Mouse (Mus musculus) bone marrow, adult 2 months (tissue): ENCODE data around the gene Dynll2. TPM values are rescaled to one million over a fixed set of nuclear protein-coding genes. Genes with fewer than 3 reads are reported as not detected.
"Not testable (repeated sequence)": the region's sequence is repeated elsewhere in the genome, so short reads cannot be mapped to it uniquely, and the experiment has no call there.

ENCODE experiments used
- H3K27ac ChIP-seq: fragments of 200-500 bp; 2 replicates; pipeline ENCODE4 v1.5.1; 2012; ENCODE audit warnings: low read depth, mild to moderate bottlenecking, control low read depth, inconsistent platforms, low read length; ENCODE audit not compliant: control insufficient read depth, poor library complexity, insufficient read depth
- H3K4me1 ChIP-seq: fragments of 200-500 bp; 2 replicates; pipeline ENCODE4 v1.6.1; 2011; ENCODE audit warnings: low read length; ENCODE audit not compliant: control insufficient read depth, insufficient read depth
- H3K4me3 ChIP-seq: fragments of 200-500 bp; replicated peaks from 2 replicates; pipeline ENCODE3; 2011; ENCODE audit warnings: mild to moderate bottlenecking, low read depth, low read length, control low read depth; ENCODE audit not compliant: control insufficient read depth
- CTCF ChIP-seq: fragments of 200-500 bp; IDR thresholded peaks from 2 replicates; pipeline ENCODE4 v1.5.1; 2011; ENCODE audit warnings: low read length, control low read depth; ENCODE audit not compliant: control insufficient read depth, insufficient read depth
- POLR2A ChIP-seq: fragments of 200-500 bp; IDR thresholded peaks from 2 replicates; pipeline ENCODE4 v1.6.1; 2011; ENCODE audit warnings: low read depth, mild to moderate bottlenecking, control low read depth, low read length, borderline replicate concordance; ENCODE audit not compliant: control insufficient read depth
- WGBS: fragments of 180-500 bp; shearing (Covaris S2); methylation state at CpG from one replicate; pipeline ENCODE4 v1.1.7; 2018; 5-methylcytosine and 5-hydroxymethylcytosine counted together
- polyA plus RNA-seq: library from polyadenylated mRNA; stranded (reverse); fragments of >200 nt; gene quantifications from 2 replicates; pipeline ENCODE4 v1.2.4, GENCODE M21; 2011; ENCODE audit warnings: low replicate concordance; ENCODE audit not compliant: missing spikeins, insufficient read depth, insufficient read length

Dynll2 gene
- polyA plus RNA-seq, 1 experiment: 63.0 TPM

GRCm38 (mm10) chr11:87984571-87984970, 2.8 kb downstream of the Dynll2 start:
- WGBS: 91% methylated on average over 3 of the region's 3 CpGs

GRCm38 (mm10) chr11:87978905-87979304, 8.4 kb downstream of the Dynll2 start:
- Histone ChIP-seq H3K4me3 (no peak overlapping the region), H3K27ac (no peak overlapping the region), H3K4me1 (no peaks in the 10 kb centered on the region)
- WGBS: 73% methylated on average over 4 of the region's 4 CpGs
- TF ChIP-seq CTCF (no peak), POLR2A (no peak)

More at GRCm38 (mm10) chr11:87984571-87984970, 2.8 kb downstream of the Dynll2 start:
- Histone ChIP-seq H3K4me1 (no peaks in the 10 kb centered on the region; the same call in 1 of the 2 replicates), H3K27ac (no peak overlapping the region), H3K4me3 (no peak overlapping the region)
- TF ChIP-seq POLR2A (no peak), CTCF (no peak)

- not testable (repeated sequence) for H3K4me1 ChIP-seq, H3K4me3 ChIP-seq, H3K27ac ChIP-seq
- 70% methylated on average over 8 of the region's 8 CpGs for WGBS
Observed at GRCm38 (mm10) chr11:87977021-87977420, 10.3 kb downstream of the Dynll2 start.

GRCm38 (mm10) chr11:87974477-87975181, 12.7 kb downstream of the Dynll2 start:
- no peaks in the 10 kb centered on the region for H3K4me1 ChIP-seq
- WGBS: 14% methylated on average over 11 of the region's 11 CpGs
- H3K4me3 ChIP-seq: no peak overlapping the region
- no peak overlapping the region for H3K27ac ChIP-seq
- TF ChIP-seq POLR2A (no peak), CTCF (peak; percentile 65)

GRCm38 (mm10) chr11:87973559-87974305, 13.6 kb downstream of the Dynll2 start:
- no peak for TF ChIP-seq CTCF
- TF ChIP-seq POLR2A: no peak
- H3K4me3 ChIP-seq: no peak overlapping the region
- H3K4me1 ChIP-seq: no peaks in the 10 kb centered on the region
- WGBS: 38% methylated on average over 10 of the region's 10 CpGs
- H3K27ac ChIP-seq: no peak overlapping the region

GRCm38 (mm10) chr11:87972829-87973228, 14.5 kb downstream of the Dynll2 start:
- Histone ChIP-seq H3K4me3 (no peak overlapping the region), H3K27ac (no peak overlapping the region), H3K4me1 (peaks cover 1% of the 10 kb centered on the region; the same call in 1 of the 2 replicates)
- 71% methylated on average over 6 of the region's 6 CpGs for WGBS
- TF ChIP-seq POLR2A (no peak), CTCF (no peak)

GRCm38 (mm10) chr11:87968356-87969122, 18.8 kb downstream of the Dynll2 start:
- TF ChIP-seq POLR2A (no peak), CTCF (no peak)
- WGBS: 18% methylated on average over 19 of the region's 20 CpGs
- Histone ChIP-seq H3K4me3 (no peak overlapping the region), H3K27ac (no peak overlapping the region), H3K4me1 (peaks cover 1% of the 10 kb centered on the region; the same call in 1 of the 2 replicates)
